In the genomic region with DNA sequence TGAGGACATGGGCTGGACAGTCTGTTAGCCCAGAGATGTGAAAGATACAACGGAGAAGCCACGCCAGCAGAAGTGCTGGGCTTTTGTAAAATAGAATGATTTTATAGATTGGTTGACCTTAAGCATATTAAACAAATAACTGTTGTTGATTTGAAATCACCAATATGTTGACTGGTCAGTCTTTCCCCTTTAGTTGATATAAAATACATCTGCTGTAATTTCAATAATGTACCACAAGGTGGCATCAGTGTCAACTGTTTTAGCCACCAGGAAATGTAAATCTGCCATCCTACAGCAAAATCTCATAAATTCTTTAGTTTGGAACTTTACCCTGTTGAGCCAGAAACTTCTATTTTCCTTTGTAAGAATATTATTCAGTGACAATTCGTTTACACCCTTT, we compare ENCODE assay signal across 10 mouse cellular contexts. TPM values are rescaled to one million over a fixed set of nuclear protein-coding genes. Genes with fewer than 3 reads are reported as not detected.
A peak's percentile ranks its signal among the peaks of the same experiment; 100 is the strongest.
DNase-seq lines count a peak whose midpoint lies in the region; ATAC-seq and TF ChIP-seq lines count a peak whose summit lies in the region.
"Had no signal": no experiment of that assay in that cellular context is flagged by ENCODE, and none has a peak within 500 bp of the region (broad histone marks: within the 10 kb centered on the region; RNA-seq: fewer than 3 reads in every experiment).

No protein-coding gene starts in this region.

- no peaks in the 10 kb centered on the region for H3K27me3 ChIP-seq in cerebellum, adult 2 months (ENCODE audit: control insufficient read depth, insufficient read depth, low read length)
- H3K27me3 ChIP-seq in liver, embryonic 14.5 days (ENCODE audit: control insufficient read depth, insufficient read depth, low read length), result no peaks in the 10 kb centered on the region
- H3K27me3 ChIP-seq: liver, embryonic 13.5 days had no signal

- 41% methylated on average over 3 of the region's 3 CpGs for WGBS in cerebellum, adult 2 months
- 40% methylated on average over 3 of the region's 3 CpGs for WGBS in liver, embryonic 14.5 days (ENCODE audit: insufficient replicate concordance)

- no peaks in the 10 kb centered on the region for H3K4me1 ChIP-seq in cerebellum, adult 2 months (ENCODE audit: control insufficient read depth, insufficient read depth, low read length)
- peaks cover 0 to 2% of the 10 kb centered on the region in 2 experiments; a peak in 1 of 4 replicates for H3K4me1 ChIP-seq in liver, embryonic 14.5 days (replicated peaks; ENCODE audit: control insufficient read depth in 2 of 2, insufficient read depth in 2 of 2, low read length in 1 of 2)

- TF ChIP-seq POLR2A in cerebellum, adult 2 months (IDR thresholded peaks at IDR 0.05; ENCODE audit: borderline replicate concordance, insufficient read depth, low read length), result no peak

- no peaks in the 10 kb centered on the region for H3K9me3 ChIP-seq in liver, embryonic 14.5 days (ENCODE audit: control insufficient read depth, low read length)
- H3K9me3 ChIP-seq: liver, embryonic 13.5 days had no signal

- TF ChIP-seq CTCF in cerebellum, adult 2 months (IDR thresholded peaks at IDR 0.05; ENCODE audit: borderline replicate concordance, insufficient read depth, low read depth, low read length), result peak; percentile 43; the same call in 1 of the 2 replicates
- peak; percentile 89 for TF ChIP-seq CTCF in left cerebral cortex, adult 2 months (IDR thresholded peaks at IDR 0.05)
- TF ChIP-seq CTCF in liver, embryonic 14.5 days (IDR thresholded peaks at IDR 0.05; ENCODE audit: low read depth), result peak; percentile 54; the same call in 1 of the 2 replicates

- intact Hi-C loops in left cerebral cortex, adult 2 months (cut with DNase I), result loop anchor here (1.0 to 5.0 kb wide), 3 partner anchors 126 to 546 kb away; no protein-coding TSS in a partner anchor

- H3K27ac ChIP-seq in cerebellum, adult 2 months (ENCODE audit: insufficient read depth, low read length), result no peak overlapping the region
- H3K27ac ChIP-seq in left cerebral cortex, adult 2 months, result no peak overlapping the region
- H3K27ac ChIP-seq in liver, embryonic 14.5 days, result no peak overlapping the region
- H3K27ac ChIP-seq: liver, embryonic 13.5 days had no signal

- H3K4me2 ChIP-seq in liver, embryonic 14.5 days (ENCODE audit: low read depth), result no peak overlapping the region
- H3K4me2 ChIP-seq: liver, embryonic 13.5 days had no signal

- no peak overlapping the region for H3K4me3 ChIP-seq in cerebellum, adult 2 months (replicated peaks; ENCODE audit: insufficient read depth, low read depth, low read length)
- H3K4me3 ChIP-seq in left cerebral cortex, adult 2 months, result no peak overlapping the region
- H3K4me3 ChIP-seq in liver, embryonic 14.5 days (ENCODE audit: insufficient read depth in 1 of 2, low read depth in 2 of 2, low read length in 2 of 2), result no peak overlapping the region
- H3K4me3 ChIP-seq: liver, embryonic 13.5 days had no signal

- peak; percentile 43 for ATAC-seq in activated CD4-positive, CD25-positive, alpha-beta regulatory T cell, adult 4 months
- no peak for ATAC-seq in liver, embryonic 14.5 days (ENCODE audit: insufficient read depth)

- no peak for TF ChIP-seq EP300 in liver, embryonic 14.5 days (IDR thresholded peaks at IDR 0.05; ENCODE audit: low read depth)

- H3K36me3 ChIP-seq in liver, embryonic 14.5 days (replicated peaks; ENCODE audit: control insufficient read depth, insufficient read depth, low read depth), result no peaks in the 10 kb centered on the region; the same call in 1 of the 2 replicates

- H3K9ac ChIP-seq in liver, embryonic 14.5 days (replicated peaks), result no peak overlapping the region
- H3K9ac ChIP-seq: liver, embryonic 13.5 days had no signal

- peak in 1 of 2 experiments; percentile 23 for DNase-seq in cerebellum, adult 2 months
- DNase-seq in cerebellum, adult 8-10 months, result no peak
- no peak for DNase-seq in left cerebral cortex, adult 2 months (ENCODE audit: extremely low spot score in 1 of 2, low spot score in 2 of 2)
- DNase-seq in left cerebral cortex, adult 18-20 months (ENCODE audit: low spot score in 2 of 2), result no peak
- no peak for DNase-seq in liver, embryonic 14.5 days (ENCODE audit: low read depth in 3 of 3, low spot score in 3 of 3)
- DNase-seq in right cerebral cortex, postnatal 4 days, result no peak
- DNase-seq in layer of hippocampus, postnatal 10 days (ENCODE audit: low spot score in 2 of 2), result no peak
- DNase-seq: heart, postnatal 14 days; liver, embryonic 13.5 days had no signal

RNA-seq across cellular contexts. Expression of a gene that starts 9.4 kb away (rescaled TPM):
- polyA plus RNA-seq in cerebellum, adult 2 months (2012; rRNA removed), result 12.6 and 12.9 TPM in 2 replicates
- 1 to 10 TPM; 8.7 to 9.6 TPM for total RNA-seq in left cerebral cortex, adult 2 months (2021)
- total RNA-seq in left cerebral cortex, adult 18-20 months (2021), result 10 to 100 TPM; 10.9 to 11.3 TPM
- polyA plus RNA-seq in activated CD4-positive, CD25-positive, alpha-beta regulatory T cell, adult 4 months (2017; shearing (Covaris generic)), result 10 to 100 TPM; 40.5 to 42.3 TPM
- polyA plus RNA-seq in liver, embryonic 14.5 days (2012; rRNA removed), result 6.2 and 9.8 TPM in 2 replicates
- 20.4 and 22.0 TPM in 2 replicates for polyA plus RNA-seq in liver, embryonic 14.5 days (2014; fragmentation: Nextera tagmentation; extraction: Ambion mirVana)
- 10 to 100 TPM; 11.1 to 12.0 TPM for total RNA-seq in layer of hippocampus, postnatal 10 days (2021)
